ENCODE assay signal across 33 mouse cellular contexts in the genomic region with DNA sequence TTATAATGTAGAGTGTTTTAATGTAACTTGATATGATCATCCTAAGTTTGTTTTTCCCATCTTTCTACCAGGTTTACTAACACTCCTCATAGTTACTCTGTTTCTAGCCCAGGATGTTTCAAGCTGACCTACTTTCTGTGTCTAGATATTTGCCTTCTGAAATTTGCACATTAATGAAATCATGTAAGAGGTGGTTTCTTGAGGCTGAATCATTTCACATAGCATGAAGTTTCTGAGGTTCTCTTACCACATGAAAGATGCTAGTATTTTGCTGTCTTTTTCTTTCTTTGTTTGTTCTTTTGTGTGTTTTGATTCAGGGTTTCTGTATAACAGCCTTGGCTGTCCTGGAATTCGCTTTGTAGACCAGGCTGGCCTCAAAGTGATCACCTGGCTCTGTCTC. TPM values are rescaled to one million over a fixed set of nuclear protein-coding genes. Genes with fewer than 3 reads are reported as not detected.
DNase-seq lines count a peak whose midpoint lies in the region; ATAC-seq lines count a peak whose summit lies in the region.
"Had no signal": no experiment of that assay in that cellular context is flagged by ENCODE, and none has a peak within 500 bp of the region (broad histone marks: within the 10 kb centered on the region; RNA-seq: fewer than 3 reads in every experiment).

No protein-coding gene starts in this region.

- H3K27me3 ChIP-seq in liver, embryonic 15.5 days: no peaks in the 10 kb centered on the region
- no peaks in the 10 kb centered on the region for H3K27me3 ChIP-seq in liver, embryonic 12.5 days (replicated peaks)
- H3K27me3 ChIP-seq: forebrain, embryonic 13.5 days; heart, embryonic 12.5 days; heart, embryonic 15.5 days; intestine, embryonic 15.5 days; Patski had no signal

- H3K4me3 ChIP-seq in liver, embryonic 15.5 days (replicated peaks): no peak overlapping the region
- H3K4me3 ChIP-seq in liver, embryonic 12.5 days: no peak overlapping the region
- H3K4me3 ChIP-seq: forebrain, embryonic 10.5 days; forebrain, embryonic 13.5 days; gastrocnemius, adult 2 months; heart, embryonic 12.5 days; heart, embryonic 15.5 days; intestine, embryonic 15.5 days had no signal

- no peak for ATAC-seq in liver, embryonic 15.5 days (ENCODE audit: insufficient read depth)
- no peak for ATAC-seq in liver, embryonic 12.5 days
- peak; percentile 29 for ATAC-seq in CD4-positive, CD25-positive, alpha-beta regulatory T cell, adult 4 months
- ATAC-seq: forebrain, embryonic 13.5 days; forebrain, postnatal 0 days; hindbrain, postnatal 0 days; intestine, embryonic 15.5 days; Patski had no signal

- H3K36me3 ChIP-seq in liver, embryonic 15.5 days (replicated peaks): no peaks in the 10 kb centered on the region
- no peaks in the 10 kb centered on the region for H3K36me3 ChIP-seq in liver, embryonic 12.5 days
- H3K36me3 ChIP-seq: forebrain, embryonic 10.5 days; heart, embryonic 12.5 days; heart, embryonic 15.5 days; intestine, embryonic 15.5 days had no signal

- H3K9me3 ChIP-seq in liver, embryonic 15.5 days (replicated peaks): no peaks in the 10 kb centered on the region
- no peaks in the 10 kb centered on the region for H3K9me3 ChIP-seq in liver, embryonic 12.5 days (replicated peaks)
- H3K9me3 ChIP-seq: forebrain, embryonic 10.5 days; forebrain, embryonic 13.5 days; heart, embryonic 12.5 days; heart, embryonic 15.5 days; intestine, embryonic 15.5 days had no signal

- H3K9ac ChIP-seq in liver, embryonic 15.5 days: no peak overlapping the region
- H3K9ac ChIP-seq in liver, embryonic 12.5 days: no peak overlapping the region
- H3K9ac ChIP-seq: forebrain, embryonic 13.5 days; forebrain, postnatal 0 days; heart, embryonic 12.5 days; heart, embryonic 15.5 days; hindbrain, embryonic 14.5 days; intestine, embryonic 15.5 days had no signal

- 88% methylated on average over 1 of the region's 1 CpGs for WGBS in liver, embryonic 15.5 days (ENCODE audit: insufficient replicate concordance)
- WGBS in liver, embryonic 12.5 days (ENCODE audit: insufficient replicate concordance): 68% methylated on average over 1 of the region's 1 CpGs

- peaks cover 29% of the 10 kb centered on the region for H3K4me1 ChIP-seq in liver, embryonic 15.5 days (replicated peaks)
- peaks cover 39% of the 10 kb centered on the region for H3K4me1 ChIP-seq in liver, embryonic 12.5 days
- H3K4me1 ChIP-seq: forebrain, embryonic 10.5 days; forebrain, embryonic 13.5 days; heart, embryonic 12.5 days; heart, embryonic 15.5 days; intestine, embryonic 15.5 days had no signal

- DNase-seq in induced T-regulatory cell, adult 2 months (ENCODE audit: low read depth): peak; percentile 67
- DNase-seq in cerebellum, adult 8-10 months: no peak
- no peak for DNase-seq in cerebellum, postnatal 36 days
- DNase-seq in layer of hippocampus, postnatal 36 days: no peak
- DNase-seq: adrenal gland, adult 2 months; adrenal gland, postnatal 14 days; cerebellum, adult 11 months; cerebellum, adult 2 months; cerebellum, postnatal 10 days; forebrain, postnatal 0 days; gastrocnemius, adult 2 months; gastrocnemius, postnatal 14 days; heart, adult 18-20 months; heart, postnatal 10 days; heart, postnatal 4 days had no signal

- H3K4me2 ChIP-seq in liver, embryonic 15.5 days: no peak overlapping the region
- H3K4me2 ChIP-seq in liver, embryonic 12.5 days: no peak overlapping the region
- H3K4me2 ChIP-seq: forebrain, embryonic 13.5 days; heart, embryonic 12.5 days; heart, embryonic 15.5 days; hindbrain, embryonic 14.5 days; intestine, embryonic 15.5 days had no signal

- H3K27ac ChIP-seq in liver, embryonic 15.5 days (replicated peaks): 0 out of 2 replicates have a peak overlapping the region, but pooled peaks have one; percentile 6
- H3K27ac ChIP-seq in liver, embryonic 12.5 days: no peak overlapping the region
- H3K27ac ChIP-seq: forebrain, embryonic 10.5 days; forebrain, embryonic 13.5 days; gastrocnemius, adult 2 months; heart, embryonic 15.5 days; hindbrain, embryonic 14.5 days; hindbrain, postnatal 0 days; intestine, embryonic 15.5 days had no signal

RNA-seq across cellular contexts. Expression of a gene that starts 8.3 kb away (rescaled TPM):
- polyA plus RNA-seq in liver, embryonic 15.5 days (2015; fragmentation: Nextera tagmentation; extraction: Ambion mirVana): 3.2 and 3.3 TPM in 2 replicates
- polyA plus RNA-seq in liver, embryonic 12.5 days (2016; fragmentation: Nextera tagmentation; extraction: Ambion mirVana): 1.4 and 1.6 TPM in 2 replicates
- under 1 TPM; 0.89 to 0.98 TPM for polyA plus RNA-seq in CD4-positive, CD25-positive, alpha-beta regulatory T cell, adult 4 months (2017; shearing (Covaris generic))
- under 1 TPM; 0.18 to 0.22 TPM for total RNA-seq in layer of hippocampus, postnatal 36 days (2021)
- total RNA-seq: ES-E14 had no signal
- polyA plus RNA-seq: Patski had no signal

RNA-seq across cellular contexts. Expression of a gene that starts 18.0 kb away (rescaled TPM):
- polyA plus RNA-seq in liver, embryonic 15.5 days (2015; fragmentation: Nextera tagmentation; extraction: Ambion mirVana): not detected in 2 replicates
- polyA plus RNA-seq in liver, embryonic 12.5 days (2016; fragmentation: Nextera tagmentation; extraction: Ambion mirVana): not detected in 2 replicates
- not detected for polyA plus RNA-seq in CD4-positive, CD25-positive, alpha-beta regulatory T cell, adult 4 months (2017; shearing (Covaris generic))
- not detected for total RNA-seq in layer of hippocampus, postnatal 36 days (2021)
- total RNA-seq: adrenal gland, adult 2 months; adrenal gland, postnatal 14 days; adrenal gland, postnatal 4 days; ES-E14; forebrain, postnatal 0 days; gastrocnemius, adult 2 months; gastrocnemius, postnatal 14 days; gastrocnemius, postnatal 4 days; heart, adult 18-20 months; heart, postnatal 10 days; heart, postnatal 4 days; hindbrain, postnatal 0 days had no signal
- polyA plus RNA-seq: adrenal gland, adult 2 months; cerebellum, adult 2 months; embryonic facial prominence, embryonic 11.5 days; embryonic facial prominence, embryonic 14.5 days; forebrain, embryonic 10.5 days; forebrain, embryonic 13.5 days; forebrain, postnatal 0 days; frontal cortex, adult 2 months; heart, embryonic 12.5 days; heart, embryonic 15.5 days; hindbrain, embryonic 11.5 days; hindbrain, embryonic 14.5 days; hindbrain, postnatal 0 days; intestine, embryonic 15.5 days; Patski had no signal
